Mouse (Mus musculus) yolk sac, embryonic 10.5 days (tissue): ENCODE measurements at regions not wholly inside any gene's neighbourhood (a gene's known extent, or its start where the extent isn't known, plus 50 kb on each side); places are given as distances from the start of the nearest gene placed in this dataset.

Source experiments
- DNase-seq: peaks from one replicate; pipeline ENCODE4 v3.0.0-alpha.2; 2017; ENCODE audit warnings: low spot score

- DNase-seq = no peak
Measured at GRCm38 (mm10) chr3:134605356-134605771, 223.4 kb upstream of the Tacr3 start.

GRCm38 (mm10) chr3:134610244-134610643 lies 218.6 kb upstream of the Tacr3 start:
- no peak for DNase-seq

GRCm38 (mm10) chr3:134611516-134612297 lies 217.1 kb upstream of the Tacr3 start:
- no peak for DNase-seq

GRCm38 (mm10) chr3:134612298-134612616 lies 216.6 kb upstream of the Tacr3 start:
- DNase-seq = no peak

- peak; percentile 26 for DNase-seq
Measured at GRCm38 (mm10) chr3:134629166-134630134, 199.4 kb upstream of the Tacr3 start.

GRCm38 (mm10) chr3:134630135-134630516 lies 198.7 kb upstream of the Tacr3 start:
- no peak for DNase-seq

- DNase-seq = no peak
Measured at GRCm38 (mm10) chr3:134648727-134649445, 179.9 kb upstream of the Tacr3 start.

- no peak for DNase-seq
Measured at GRCm38 (mm10) chr3:134654051-134654450, 174.8 kb upstream of the Tacr3 start.

- no peak for DNase-seq
Measured at GRCm38 (mm10) chr3:134694893-134695292, 133.9 kb upstream of the Tacr3 start.

- DNase-seq = no peak
Measured at GRCm38 (mm10) chr3:134718620-134719019, 110.2 kb upstream of the Tacr3 start.

GRCm38 (mm10) chr3:134735684-134736083 lies 93.1 kb upstream of the Tacr3 start:
- DNase-seq = no peak

GRCm38 (mm10) chr3:134761108-134761507 lies 67.7 kb upstream of the Tacr3 start:
- DNase-seq = no peak

GRCm38 (mm10) chr3:134763264-134763936 lies 65.4 kb upstream of the Tacr3 start:
- no peak for DNase-seq
